Mouse (Mus musculus) left cerebral cortex, postnatal 14 days (tissue): Measurements from ENCODE around the gene Gpd1l. TPM values are rescaled to one million over a fixed set of nuclear protein-coding genes. Genes with fewer than 3 reads are reported as not detected.

Source experiments
- DNase-seq, 2 experiments: peaks; one replicate each; pipeline ENCODE4 v3.0.0; 2021 to 2022; ENCODE audit warnings: low spot score in 2 of 2, mixed read lengths in 1 of 2
- intact Hi-C: fragments of 180-260 bp; cut with DNase I; formaldehyde crosslinking; loops from one replicate; pipeline ENCODE4 v1.15.1; 2025
- total RNA-seq, 2 experiments: library from RNA; stranded (reverse); gene quantifications; 2 replicates each; pipeline ENCODE4 v1.2.3; 2021

The Gpd1l gene
- total RNA-seq, 2 experiments from 2014 or later, result 96.1 to 96.2 TPM

GRCm38 (mm10) chr9:114881977-114882376, 51.8 kb downstream of the Gpd1l start:
- intact Hi-C loops, result no loop called here
- no peak for DNase-seq

DNA sequence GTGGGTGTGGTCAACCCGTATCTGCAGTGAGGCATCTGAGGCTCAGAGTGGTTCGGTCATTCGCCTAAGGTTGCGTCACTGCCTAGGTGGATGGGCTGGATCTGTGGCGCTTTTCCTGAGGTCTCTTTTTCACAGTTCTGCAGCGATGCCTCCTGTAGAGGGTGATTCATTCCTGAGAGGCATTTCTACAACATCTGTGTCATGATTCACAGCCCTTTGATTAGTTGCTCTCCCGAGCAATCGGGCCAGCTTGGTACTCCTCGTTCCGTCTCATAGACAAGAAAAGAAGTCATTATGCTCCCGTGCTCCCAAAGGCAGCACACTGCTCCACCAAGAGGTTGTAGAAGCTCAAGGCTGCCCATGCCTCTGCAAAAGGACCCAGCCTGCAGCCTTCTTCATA, 78.5 kb downstream of the Gpd1l start:
- peak; percentile 32 to 54 for DNase-seq
- intact Hi-C loops, result no loop called here

DNA sequence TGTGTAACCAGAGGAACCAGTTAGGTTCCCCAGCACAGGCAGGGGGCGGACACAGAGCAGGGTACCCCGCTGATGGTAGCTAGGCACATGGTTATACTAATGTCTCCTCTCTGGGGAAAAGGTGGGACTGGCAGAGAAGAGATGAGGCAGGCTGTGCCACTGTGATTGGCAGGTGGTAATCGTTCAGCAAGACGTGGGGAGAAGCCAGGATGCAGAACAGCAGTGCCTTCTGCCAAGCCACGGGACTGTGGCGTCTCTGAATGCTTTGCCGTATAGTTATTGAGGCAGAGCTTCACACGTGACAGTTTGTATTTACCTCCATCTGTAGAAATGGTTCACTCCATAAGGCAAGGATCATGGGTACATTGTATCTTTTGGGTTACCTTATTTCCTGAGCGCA, 79.1 kb downstream of the Gpd1l start:
- intact Hi-C loops, result no loop called here
- DNase-seq, result peak in 1 of 2 experiments; percentile 33

- intact Hi-C loops, result no loop called here
- no peak for DNase-seq
Observed at GRCm38 (mm10) chr9:114853336-114853735, 80.5 kb downstream of the Gpd1l start.

DNA sequence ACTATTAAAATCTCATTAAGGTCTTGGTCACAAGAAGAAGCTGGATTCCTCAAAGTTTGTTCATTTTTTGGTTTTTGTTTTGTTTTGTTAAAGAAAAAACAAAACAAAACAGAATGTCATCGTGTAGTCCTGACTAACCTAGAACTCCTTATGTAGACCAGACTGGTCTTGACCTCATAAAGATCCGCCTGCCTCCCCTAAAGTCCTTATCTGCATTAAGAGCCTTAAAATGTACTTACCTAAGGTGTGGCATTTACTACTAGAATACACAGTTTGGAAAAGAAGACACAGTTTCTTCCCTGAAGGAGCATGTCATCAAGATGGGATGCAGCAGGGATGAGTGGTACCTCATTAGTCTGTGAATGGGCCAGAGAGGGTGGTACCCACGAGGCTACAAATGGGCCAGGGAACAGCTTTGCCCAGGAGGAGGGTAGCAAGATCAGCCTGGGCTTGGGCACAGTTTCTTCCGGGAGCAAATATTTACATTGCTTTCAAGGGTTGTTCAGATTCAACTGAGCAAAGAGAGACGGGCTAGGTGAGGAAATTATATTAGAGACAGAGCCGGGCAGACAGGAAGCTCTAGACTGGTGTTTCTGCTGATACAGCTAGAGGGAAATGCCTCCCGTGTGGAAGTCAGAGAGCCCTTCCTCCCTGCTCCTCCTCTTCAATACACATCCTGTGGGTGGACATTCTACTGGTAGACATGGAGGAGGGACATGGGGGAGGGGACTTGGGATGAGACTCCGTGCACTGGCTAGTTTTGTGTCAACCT, 82.2 kb downstream of the Gpd1l start:
- intact Hi-C loops, result no loop called here
- DNase-seq, result no peak

Other genes with a start within 250 kb of the Gpd1l start
- 100 to 1,000 TPM; 101 to 105 TPM for gene Dync1li1, start 245.2 kb downstream of the Gpd1l start, total RNA-seq
- gene Cmtm6, start 202.9 kb downstream of the Gpd1l start, total RNA-seq, result 10 to 100 TPM; 24.8 to 25.1 TPM
- 1 to 10 TPM; 5.1 to 5.9 TPM for gene Cmtm7, start 152.1 kb downstream of the Gpd1l start, total RNA-seq
- 1 to 10 TPM; 1.6 to 2.3 TPM for gene Cmtm8, start 89.8 kb downstream of the Gpd1l start, total RNA-seq
- gene Osbpl10, start 44.6 kb upstream of the Gpd1l start, total RNA-seq, result 10 to 100 TPM; 56.5 to 57.6 TPM
- gene Rps27rt, start 48.8 kb upstream of the Gpd1l start, total RNA-seq, result 10 to 100 TPM; 16.5 to 29.7 TPM